Mouse (Mus musculus): Measurements from ENCODE around the gene Clp1. TPM values are rescaled to one million over a fixed set of nuclear protein-coding genes. Genes with fewer than 3 reads are reported as not detected.
A peak's percentile ranks its signal among the peaks of the same experiment; 100 is the strongest.

Gene Clp1
- polyA plus RNA-seq, 1 experiment from 2014 or later, result 20.7 TPM

DNA sequence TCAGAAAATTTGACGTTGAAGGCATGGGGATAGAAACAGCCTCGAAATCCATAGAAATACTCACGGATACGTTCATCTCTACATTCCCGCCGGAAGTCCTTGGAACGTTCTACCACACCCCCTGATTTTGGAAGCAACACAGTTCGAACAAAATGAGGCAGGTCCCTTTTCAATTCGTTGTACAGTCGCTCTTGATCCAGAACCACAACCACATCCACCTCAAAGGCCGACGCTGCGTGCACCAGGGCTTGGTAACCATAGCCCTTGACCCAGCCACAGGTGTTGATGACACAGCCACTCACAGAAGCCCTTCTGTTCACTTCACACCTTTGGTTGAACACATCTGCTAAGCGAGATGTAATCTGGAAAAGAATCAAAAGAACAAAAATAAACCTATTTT lies 3.3 kb downstream of the Clp1 start:
- H3K4me3 ChIP-seq, result no peak overlapping the region
- H3K9ac ChIP-seq, result no peak overlapping the region
- H3K9me3 ChIP-seq, result no peaks in the 10 kb centered on the region
- peaks cover 27% of the 10 kb centered on the region for H3K36me3 ChIP-seq
- no peak overlapping the region for H3K4me2 ChIP-seq
- H3K4me1 ChIP-seq (replicated peaks), result peaks cover 28% of the 10 kb centered on the region
- no peak overlapping the region for H3K27ac ChIP-seq (replicated peaks)
- WGBS, result 96% methylated on average over 14 of the region's 14 CpGs
- H3K27me3 ChIP-seq, result no peaks in the 10 kb centered on the region
- no peak for ATAC-seq (ENCODE audit: low FRiP score, low read depth)

DNA sequence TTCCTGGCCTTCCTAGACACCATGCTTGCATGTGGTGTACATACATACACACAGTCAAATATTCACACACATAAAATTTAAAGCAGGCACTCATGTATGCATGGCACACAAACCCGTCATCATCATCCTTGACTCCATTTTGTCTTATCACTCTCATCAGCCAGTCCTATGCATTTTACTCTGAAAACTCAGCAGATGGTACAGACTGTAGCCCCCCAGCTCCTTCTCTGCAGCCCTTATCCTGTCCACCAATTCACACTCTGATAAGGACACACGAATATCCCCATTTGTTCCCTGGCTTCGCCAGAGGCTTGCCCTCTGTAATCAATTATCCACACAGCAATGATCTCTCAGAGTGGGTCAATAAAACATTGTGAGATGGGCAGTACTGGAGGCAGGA lies 6.0 kb downstream of the Clp1 start:
- Histone ChIP-seq H3K4me2 (no peak overlapping the region), H3K36me3 (peaks cover 27% of the 10 kb centered on the region), H3K9ac (no peak overlapping the region), H3K27me3 (no peaks in the 10 kb centered on the region), H3K9me3 (no peaks in the 10 kb centered on the region), H3K4me1 (replicated peaks) (peaks cover 28% of the 10 kb centered on the region), H3K27ac (replicated peaks) (no peak overlapping the region), H3K4me3 (no peak overlapping the region)
- 78% methylated on average over 3 of the region's 3 CpGs for WGBS
- no peak for ATAC-seq (ENCODE audit: low FRiP score, low read depth)

DNA sequence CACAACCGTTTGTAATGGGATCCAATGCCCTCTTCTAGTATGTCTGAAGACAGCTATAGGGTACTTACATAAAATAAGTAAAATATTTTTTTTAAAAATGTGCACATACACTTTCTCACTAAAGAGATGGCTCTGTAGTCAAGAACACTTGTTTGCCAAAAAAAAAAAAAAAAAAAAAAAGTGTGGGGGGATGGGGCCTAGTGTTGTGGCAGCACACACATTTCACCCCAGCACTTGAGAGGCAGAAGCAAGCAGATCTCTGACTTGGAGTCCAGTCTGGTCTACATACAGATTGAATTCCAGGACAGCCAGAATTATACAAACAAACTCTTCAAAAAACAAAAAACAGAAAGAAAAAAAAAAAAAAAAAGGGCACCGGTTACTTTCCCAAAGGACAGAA lies 6.4 kb downstream of the Clp1 start:
- no peak overlapping the region for H3K4me2 ChIP-seq
- H3K4me3 ChIP-seq, result no peak overlapping the region
- peaks cover 27% of the 10 kb centered on the region for H3K36me3 ChIP-seq
- no peak overlapping the region for H3K27ac ChIP-seq (replicated peaks)
- no peak for ATAC-seq (ENCODE audit: low FRiP score, low read depth)
- no peaks in the 10 kb centered on the region for H3K27me3 ChIP-seq
- 96% methylated on average over 2 of the region's 2 CpGs for WGBS
- H3K4me1 ChIP-seq (replicated peaks), result peaks cover 23% of the 10 kb centered on the region
- H3K9ac ChIP-seq, result no peak overlapping the region
- no peaks in the 10 kb centered on the region for H3K9me3 ChIP-seq

DNA sequence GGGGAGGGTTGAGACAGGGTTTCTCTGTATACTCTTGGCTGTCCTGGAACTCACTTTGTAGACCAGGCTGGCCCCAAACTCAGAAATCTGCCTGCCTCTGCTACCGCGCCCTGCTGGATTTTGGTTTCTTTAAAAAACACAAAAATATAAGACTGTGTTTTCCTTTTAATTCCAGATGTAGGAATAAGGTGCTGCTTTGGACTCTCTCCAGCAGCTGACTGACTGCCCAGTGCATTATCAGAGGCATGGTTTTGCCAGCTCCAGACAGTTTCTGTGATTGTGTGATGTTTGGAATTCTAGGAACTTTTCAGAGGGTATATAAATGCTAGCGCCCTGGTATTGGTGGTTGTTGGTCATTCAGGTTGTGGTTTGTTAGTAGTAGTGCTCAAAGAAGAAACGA lies 9.8 kb downstream of the Clp1 start:
- Histone ChIP-seq H3K4me3 (no peak overlapping the region), H3K9ac (no peak overlapping the region), H3K4me2 (no peak overlapping the region), H3K4me1 (replicated peaks) (peaks cover 23% of the 10 kb centered on the region), H3K9me3 (no peaks in the 10 kb centered on the region), H3K36me3 (peaks cover 13% of the 10 kb centered on the region), H3K27me3 (no peaks in the 10 kb centered on the region), H3K27ac (replicated peaks) (no peak overlapping the region)
- ATAC-seq (ENCODE audit: low FRiP score, low read depth), result no peak
- WGBS, result 93% methylated on average over 4 of the region's 4 CpGs

DNA sequence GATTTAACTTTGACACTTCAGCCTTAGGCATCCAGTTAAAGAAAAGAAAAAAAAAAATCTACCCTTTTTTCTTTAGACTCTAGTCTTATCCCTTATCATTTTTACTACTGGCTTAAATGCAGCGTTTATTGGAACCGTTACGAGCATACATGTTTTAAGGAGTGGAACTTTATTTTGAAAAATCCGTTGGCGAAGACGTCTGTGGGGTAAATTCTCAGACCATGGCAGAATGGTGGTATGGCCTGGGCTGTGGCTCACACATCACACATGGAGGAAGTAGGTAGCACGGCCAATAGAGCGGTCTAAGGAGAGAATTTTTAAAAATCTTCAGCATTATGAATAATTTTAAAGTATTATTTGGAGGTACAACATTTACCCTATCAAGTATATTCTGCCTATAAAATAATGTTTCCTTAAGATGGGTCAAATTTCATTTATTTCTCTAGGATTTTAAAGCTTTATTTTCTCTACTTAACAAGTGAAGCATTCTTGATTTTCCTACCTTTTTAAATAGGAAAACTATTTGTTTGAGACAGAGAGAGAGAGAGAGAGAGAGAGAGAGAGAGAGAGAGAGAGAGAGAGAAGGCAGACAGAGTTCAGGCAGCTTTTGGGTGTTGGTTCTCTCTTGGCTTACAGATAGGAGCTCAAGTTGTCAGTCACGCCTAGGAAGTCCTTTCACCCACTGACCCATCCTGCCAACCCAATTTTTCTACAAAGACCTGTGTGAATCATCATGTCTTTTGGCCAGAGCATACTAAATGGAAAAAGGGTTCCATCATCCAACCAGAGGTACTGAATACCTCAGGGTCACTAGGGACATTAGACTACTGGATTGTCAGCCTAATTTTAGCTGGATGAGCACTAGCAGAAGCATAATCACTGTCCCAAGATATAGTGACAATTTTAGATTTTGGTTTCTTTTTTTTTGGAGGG lies 10.5 kb downstream of the Clp1 start:
- Histone ChIP-seq H3K27ac (replicated peaks) (peak overlapping the region; percentile 94), H3K4me2 (peak overlapping the region; percentile 96), H3K9me3 (no peaks in the 10 kb centered on the region), H3K27me3 (no peaks in the 10 kb centered on the region), H3K4me1 (replicated peaks) (peaks cover 27% of the 10 kb centered on the region), H3K36me3 (peaks cover 7% of the 10 kb centered on the region), H3K9ac (peak overlapping the region; percentile 58), H3K4me3 (peak overlapping the region; percentile 93)
- 38% methylated on average over 9 of the region's 9 CpGs for WGBS
- no peak for ATAC-seq (ENCODE audit: low FRiP score, low read depth)

DNA sequence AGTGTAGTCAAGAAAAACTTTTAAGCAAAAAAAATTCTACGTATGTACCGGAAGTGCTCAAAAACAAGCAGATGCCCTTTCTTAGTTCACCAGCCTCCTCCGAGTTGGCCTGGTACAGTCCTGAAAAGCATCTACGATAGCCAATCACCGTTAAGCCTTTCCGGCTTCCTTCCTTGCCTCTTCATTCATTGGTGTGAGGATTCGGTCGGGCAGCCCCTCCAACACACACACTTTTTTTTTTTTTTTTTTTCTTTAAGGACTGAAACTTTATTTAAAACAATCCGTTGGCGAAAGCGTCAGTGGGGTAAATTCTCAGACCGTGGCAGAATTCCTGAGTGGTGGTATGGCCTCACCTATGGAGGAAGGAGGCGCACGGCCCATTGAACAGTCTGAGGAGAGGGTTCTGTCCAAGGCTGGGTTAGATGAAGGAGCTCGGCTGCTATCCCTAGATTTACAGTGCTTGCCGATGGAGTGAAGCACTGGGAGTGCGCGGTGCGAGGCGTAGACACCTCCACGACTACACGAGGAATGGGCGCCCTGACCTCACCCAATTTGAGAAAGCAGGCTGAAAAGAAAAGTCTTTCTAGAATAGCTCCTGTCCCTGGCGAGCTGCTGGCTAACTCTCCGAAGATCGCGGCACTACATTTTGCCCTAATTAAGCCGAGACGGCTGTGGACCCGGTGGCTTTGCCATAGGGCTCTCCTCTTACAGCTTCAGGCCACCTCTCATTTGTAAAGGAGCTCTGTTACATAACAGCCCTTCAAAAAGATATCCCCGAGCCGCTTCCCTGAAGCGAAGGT lies 11.4 kb downstream of the Clp1 start:
- peak; percentile 95 for ATAC-seq (ENCODE audit: low FRiP score, low read depth)
- Histone ChIP-seq H3K36me3 (peaks cover 3% of the 10 kb centered on the region), H3K4me3 (peak overlapping the region; percentile 93), H3K4me1 (replicated peaks) (peaks cover 27% of the 10 kb centered on the region), H3K27me3 (no peaks in the 10 kb centered on the region), H3K9me3 (no peaks in the 10 kb centered on the region), H3K4me2 (peak overlapping the region; percentile 96), H3K27ac (replicated peaks) (peak overlapping the region; percentile 94), H3K9ac (peak overlapping the region; percentile 58)
- under 1% methylated on average over 33 of the region's 33 CpGs for WGBS

DNA sequence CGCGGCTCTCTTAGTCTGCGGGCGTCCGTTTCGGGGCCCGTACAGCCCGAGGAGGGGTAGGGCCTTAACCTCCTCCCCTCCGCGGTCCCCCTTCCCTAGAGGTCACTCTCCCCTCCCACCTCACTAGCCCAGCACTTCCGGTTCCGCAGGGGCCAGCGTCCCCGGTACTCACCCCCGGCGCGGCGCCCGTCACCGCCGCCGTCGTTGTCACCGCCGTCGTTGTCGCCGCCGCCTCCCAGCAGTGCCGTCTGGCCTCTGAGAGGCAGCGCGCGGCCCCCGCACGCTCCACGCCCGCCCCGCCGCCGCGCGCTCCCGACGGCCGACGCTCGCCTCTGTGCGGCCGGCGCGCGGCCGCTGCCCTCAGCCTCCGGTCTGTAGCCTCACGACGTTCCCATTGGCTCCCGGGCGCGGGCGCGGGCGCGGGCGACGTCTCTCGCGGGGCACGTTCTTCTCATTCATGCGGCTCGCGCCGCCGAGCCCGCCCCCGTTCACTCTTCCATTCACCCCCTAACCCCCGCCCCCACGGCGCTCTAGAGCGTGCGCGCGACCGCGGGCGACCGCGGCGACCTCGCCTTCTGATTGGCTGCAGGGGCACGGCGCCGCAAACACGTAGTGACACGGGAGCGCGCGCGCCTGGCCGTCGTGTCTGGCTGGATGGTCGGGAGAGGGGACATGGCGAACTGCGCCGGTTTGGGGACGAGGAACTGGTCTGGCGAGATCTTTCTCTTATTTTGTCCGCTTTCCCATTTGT lies 12.2 kb downstream of the Clp1 start, which contains the start of gene Zdhhc5:
Gene Zdhhc5 (minus strand): TSS at position 370 of the 751 bp plus-strand sequence.
- Histone ChIP-seq H3K27me3 (no peaks in the 10 kb centered on the region), H3K4me2 (peak within 1 kb of the TSS; percentile 96), H3K27ac (replicated peaks) (peak within 1 kb of the TSS; percentile 94), H3K9ac (peak within 1 kb of the TSS; percentile 97), H3K36me3 (peaks cover 10% of the 10 kb centered on the region), H3K9me3 (no peaks in the 10 kb centered on the region), H3K4me1 (replicated peaks) (peaks cover 27% of the 10 kb centered on the region), H3K4me3 (peak within 1 kb of the TSS; percentile 93)
- ATAC-seq (ENCODE audit: low FRiP score, low read depth), result peak; percentile 96
- under 1% methylated on average over 100 of the region's 107 CpGs for WGBS

DNA sequence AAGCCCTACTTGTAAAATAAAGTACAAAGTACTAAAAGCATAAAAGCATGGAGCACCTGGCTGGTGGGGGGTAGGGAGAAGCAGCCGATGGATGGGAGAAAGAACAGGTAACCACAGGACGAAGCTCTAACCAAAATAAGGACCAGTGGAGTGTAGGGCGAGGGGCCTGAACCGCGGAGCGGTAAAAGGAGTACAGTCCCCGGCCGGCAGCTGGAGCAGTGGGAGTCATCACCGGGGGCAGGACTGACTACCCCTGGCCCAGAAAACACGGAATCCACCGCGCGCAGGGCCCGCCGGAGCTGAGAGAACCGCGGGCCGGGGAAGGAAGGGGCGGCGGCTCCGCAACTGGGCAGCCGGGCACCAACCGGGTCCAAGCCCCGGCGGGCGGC lies 12.7 kb downstream of the Clp1 start:
- no peak; the same call in 1 of the 2 replicates for ATAC-seq (ENCODE audit: low FRiP score, low read depth)
- peak overlapping the region; percentile 97 for H3K9ac ChIP-seq
- WGBS, result under 1% methylated on average over 26 of the region's 26 CpGs
- H3K4me1 ChIP-seq (replicated peaks), result peaks cover 31% of the 10 kb centered on the region
- peak overlapping the region; percentile 96 for H3K4me2 ChIP-seq
- H3K27me3 ChIP-seq, result no peaks in the 10 kb centered on the region
- peaks cover 10% of the 10 kb centered on the region for H3K36me3 ChIP-seq
- no peaks in the 10 kb centered on the region for H3K9me3 ChIP-seq
- H3K27ac ChIP-seq (replicated peaks), result peak overlapping the region; percentile 94
- peak overlapping the region; percentile 93 for H3K4me3 ChIP-seq

DNA sequence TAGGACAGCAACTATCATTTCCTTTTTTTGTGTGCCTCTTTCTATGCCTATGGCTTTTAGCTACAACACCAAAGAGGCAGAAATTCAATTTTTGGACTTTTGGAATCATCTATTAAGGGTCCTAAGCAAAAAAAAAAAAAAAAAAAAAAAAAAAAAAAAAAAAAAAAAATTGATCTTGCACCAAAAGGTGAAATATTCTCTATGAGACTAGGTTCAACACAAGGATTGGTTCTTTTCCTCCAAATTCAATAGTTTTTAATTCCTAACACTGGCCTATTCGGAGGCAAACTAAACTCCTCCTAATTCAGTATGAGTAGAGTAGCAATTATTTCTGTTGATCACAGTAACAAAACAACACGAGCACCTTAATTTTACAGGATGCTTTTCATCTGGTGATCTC lies 15.3 kb downstream of the Clp1 start:
- Histone ChIP-seq H3K36me3 (peaks cover 23% of the 10 kb centered on the region), H3K4me2 (no peak overlapping the region), H3K27me3 (no peaks in the 10 kb centered on the region), H3K9ac (no peak overlapping the region), H3K4me1 (replicated peaks) (peaks cover 52% of the 10 kb centered on the region), H3K4me3 (no peak overlapping the region), H3K27ac (replicated peaks) (no peak overlapping the region), H3K9me3 (no peaks in the 10 kb centered on the region)
- 91% methylated on average over 2 of the region's 2 CpGs for WGBS
- no peak for ATAC-seq (ENCODE audit: low FRiP score, low read depth)

DNA sequence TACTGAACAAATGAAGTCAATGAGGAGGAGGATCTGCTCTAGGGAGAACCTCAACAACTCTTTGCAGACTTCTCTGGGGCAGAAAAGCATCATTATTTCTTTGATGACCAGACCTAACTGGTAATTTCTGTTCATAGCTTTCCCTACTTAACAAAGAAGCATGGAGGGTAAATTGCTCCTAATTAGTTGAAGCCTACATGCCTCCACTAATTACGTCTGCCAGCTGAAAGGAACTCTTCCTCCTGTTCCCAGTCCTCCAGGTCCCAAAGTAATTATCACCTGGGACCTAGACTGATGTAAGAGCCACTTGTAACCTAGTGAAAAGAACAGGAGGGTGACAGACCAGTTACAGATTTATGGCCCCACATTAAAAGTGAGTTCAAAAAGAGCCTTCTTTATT lies 19.6 kb downstream of the Clp1 start:
- Histone ChIP-seq H3K27me3 (no peaks in the 10 kb centered on the region), H3K4me1 (replicated peaks) (peaks cover 32% of the 10 kb centered on the region), H3K4me2 (no peak overlapping the region), H3K9ac (no peak overlapping the region), H3K27ac (replicated peaks) (no peak overlapping the region), H3K36me3 (peaks cover 31% of the 10 kb centered on the region), H3K4me3 (no peak overlapping the region), H3K9me3 (no peaks in the 10 kb centered on the region)
- ATAC-seq (ENCODE audit: low FRiP score, low read depth), result no peak
- 44% methylated on average over 1 of the region's 1 CpGs for WGBS

DNA sequence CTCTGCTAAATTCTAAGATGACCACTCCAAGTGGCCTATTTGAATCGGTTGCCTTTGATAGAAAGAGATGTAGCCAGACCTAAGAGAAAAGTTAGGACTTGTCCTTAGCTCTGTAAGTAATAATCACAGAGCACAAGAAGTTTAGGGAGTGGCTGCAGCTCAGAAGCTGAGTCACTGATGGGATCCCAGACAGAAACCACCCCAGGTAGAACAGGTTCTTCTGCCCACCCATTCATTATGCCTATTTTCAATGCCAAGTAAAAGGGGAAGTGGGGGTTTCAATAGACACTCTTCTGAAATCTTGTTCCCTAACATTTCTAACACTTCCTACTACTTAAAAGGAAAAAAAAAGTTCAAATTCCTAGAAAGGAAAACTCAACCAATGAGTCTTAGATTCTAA lies 21.9 kb downstream of the Clp1 start:
- no peak for ATAC-seq (ENCODE audit: low FRiP score, low read depth)
- no peak overlapping the region for H3K4me2 ChIP-seq
- H3K4me1 ChIP-seq (replicated peaks), result peaks cover 27% of the 10 kb centered on the region
- no peak overlapping the region for H3K27ac ChIP-seq (replicated peaks)
- H3K9ac ChIP-seq, result no peak overlapping the region
- 96% methylated on average over 1 of the region's 1 CpGs for WGBS
- peaks cover 28% of the 10 kb centered on the region for H3K36me3 ChIP-seq
- H3K4me3 ChIP-seq, result no peak overlapping the region
- no peaks in the 10 kb centered on the region for H3K9me3 ChIP-seq
- no peaks in the 10 kb centered on the region for H3K27me3 ChIP-seq

Data from hindbrain, embryonic 15.5 days (tissue).